In genomic region chr6:72148721-72149120, GRCm38 (mm10) we compare ENCODE assay signal across 14 mouse cellular contexts.
"Had no signal": no experiment of that assay in that cellular context is flagged by ENCODE, and none has a peak within 500 bp of the region (broad histone marks: within the 10 kb centered on the region; RNA-seq: fewer than 3 reads in every experiment).

No protein-coding gene starts in this region.

- H3K4me1 ChIP-seq: limb, embryonic 12.5 days; limb, embryonic 15.5 days; liver, embryonic 12.5 days had no signal

- DNase-seq: kidney, postnatal 10 days; kidney, postnatal 36 days; left cerebral cortex, postnatal 4 days; lung, adult 2 months; lung, postnatal 14 days; lung, postnatal 4 days; midbrain, embryonic 14.5 days; thymus, adult 18-20 months; thymus, postnatal 36 days had no signal

- H3K9me3 ChIP-seq: kidney, embryonic 15.5 days; limb, embryonic 15.5 days had no signal

- H3K27me3 ChIP-seq: kidney, embryonic 15.5 days; limb, embryonic 12.5 days; limb, embryonic 15.5 days; liver, embryonic 12.5 days; liver, embryonic 15.5 days had no signal

- H3K4me3 ChIP-seq: kidney, embryonic 15.5 days; limb, embryonic 12.5 days; limb, embryonic 15.5 days; liver, embryonic 12.5 days; liver, embryonic 15.5 days had no signal

- H3K27ac ChIP-seq: kidney, embryonic 15.5 days; limb, embryonic 12.5 days; limb, embryonic 15.5 days; liver, embryonic 12.5 days; liver, embryonic 15.5 days had no signal
